Comparison of ENCODE assay signal across 8 mouse cellular contexts in the genomic region with DNA sequence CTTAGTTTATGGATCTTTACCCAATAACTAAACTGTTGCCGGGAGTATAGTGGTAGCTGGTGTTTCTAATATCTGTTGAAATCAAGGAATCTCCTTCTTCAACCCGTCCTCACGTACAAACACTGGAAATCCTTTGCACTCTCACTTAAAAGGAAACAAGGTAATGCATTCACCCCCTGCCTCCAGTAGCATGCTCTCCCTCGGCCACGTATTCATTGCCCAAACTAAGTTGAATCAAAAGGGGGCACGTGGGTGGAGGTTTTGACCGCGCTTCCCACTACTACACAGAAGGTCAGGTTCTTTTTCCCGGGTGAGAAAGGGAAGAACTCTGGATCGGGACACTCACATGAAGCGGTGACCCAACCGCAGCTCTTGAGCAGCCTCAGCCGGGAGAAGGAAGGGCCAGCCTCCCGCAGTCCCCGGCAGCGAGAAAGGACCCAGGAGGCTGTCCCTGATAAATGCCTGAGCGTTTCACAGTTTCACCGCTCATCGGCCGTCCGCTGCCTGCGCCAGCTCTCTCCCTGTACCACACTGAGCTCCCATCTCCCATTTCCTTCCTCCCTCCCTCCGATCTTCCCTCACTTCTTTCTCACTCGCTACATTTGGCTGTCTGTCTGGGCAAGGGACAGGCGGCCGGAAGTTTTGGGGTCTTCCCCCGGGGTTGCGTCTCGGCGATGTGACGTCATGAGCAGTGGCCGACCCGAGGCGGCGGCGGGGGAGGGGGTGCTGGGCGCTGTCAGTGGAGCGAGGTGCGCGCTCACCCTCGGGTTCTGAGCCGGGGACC. TPM values are rescaled to one million over a fixed set of nuclear protein-coding genes. Genes with fewer than 3 reads are reported as not detected.
A peak's percentile ranks its signal among the peaks of the same experiment; 100 is the strongest.
DNase-seq lines count a peak whose midpoint lies in the region; ATAC-seq and TF ChIP-seq lines count a peak whose summit lies in the region.

Tbck (plus strand) TSS at position 698 of the 784 bp plus-strand sequence.

- no peaks in the 10 kb centered on the region for H3K9me3 ChIP-seq in CH12.LX (replicated peaks; ENCODE audit: low read length)
- H3K9me3 ChIP-seq in forebrain, embryonic 11.5 days (ENCODE audit: control insufficient read depth, low read length): no peaks in the 10 kb centered on the region
- H3K9me3 ChIP-seq in heart, embryonic 16.5 days (replicated peaks; ENCODE audit: control insufficient read depth, low read length): no peaks in the 10 kb centered on the region
- no peaks in the 10 kb centered on the region for H3K9me3 ChIP-seq in liver, embryonic 15.5 days (replicated peaks)
- no peaks in the 10 kb centered on the region for H3K9me3 ChIP-seq in neural tube, embryonic 12.5 days

- TF ChIP-seq CTCF in CH12.LX (conservative IDR thresholded peaks at IDR 0.05 in 1 of 2, IDR thresholded peaks at IDR 0.05 in 1 of 2; ENCODE audit: low read depth in 2 of 2, low read length in 2 of 2): peak in 1 of 2 experiments; percentile 31; a peak in 2 of 4 replicates

- no peaks in the 10 kb centered on the region for H3K27me3 ChIP-seq in CH12.LX (replicated peaks)
- no peaks in the 10 kb centered on the region for H3K27me3 ChIP-seq in forebrain, embryonic 11.5 days (ENCODE audit: control insufficient read depth, insufficient read depth, low read length)
- H3K27me3 ChIP-seq in heart, embryonic 16.5 days (ENCODE audit: control insufficient read depth, insufficient read depth, low read length): no peaks in the 10 kb centered on the region
- H3K27me3 ChIP-seq in liver, embryonic 15.5 days: no peaks in the 10 kb centered on the region
- no peaks in the 10 kb centered on the region for H3K27me3 ChIP-seq in neural tube, embryonic 12.5 days (replicated peaks)

- dilution Hi-C loops in CH12.LX (cut with MboI; ENCODE audit: extremely low pct_ligation_motif_present, extremely low pct_unique_long_range_greater_than_20kb, low sequenced_read_pairs): no loop called here

- H3K4me2 ChIP-seq in CH12.LX (ENCODE audit: insufficient read depth, low read depth, poor library complexity, severe bottlenecking): peak within 1 kb of the TSS; percentile 100
- H3K4me2 ChIP-seq in forebrain, embryonic 11.5 days (ENCODE audit: low read depth, low read length, severe bottlenecking): peak within 1 kb of the TSS; percentile 64
- peak within 1 kb of the TSS; percentile 88 for H3K4me2 ChIP-seq in heart, embryonic 16.5 days (ENCODE audit: low read depth, low read length)
- H3K4me2 ChIP-seq in liver, embryonic 15.5 days: peak within 1 kb of the TSS; percentile 67
- H3K4me2 ChIP-seq in neural tube, embryonic 12.5 days (replicated peaks): peak within 1 kb of the TSS; percentile 80

- H3K27ac ChIP-seq in CH12.LX (ENCODE audit: insufficient read depth, low read depth): peak within 1 kb of the TSS; percentile 45
- H3K27ac ChIP-seq in forebrain, embryonic 11.5 days (ENCODE audit: low read depth, low read length): peak within 1 kb of the TSS; percentile 85
- peak within 1 kb of the TSS; percentile 90 for H3K27ac ChIP-seq in heart, embryonic 16.5 days (ENCODE audit: low read length)
- H3K27ac ChIP-seq in liver, embryonic 15.5 days (replicated peaks): peak within 1 kb of the TSS; percentile 89
- H3K27ac ChIP-seq in neural tube, embryonic 12.5 days: no peak within 1 kb of the TSS; the same call in 1 of the 2 replicates

- peaks cover 40% of the 10 kb centered on the region for H3K79me2 ChIP-seq in CH12.LX (replicated peaks; ENCODE audit: control insufficient read depth, extremely low read depth, insufficient read depth, poor library complexity, severe bottlenecking)

- 1% methylated on average over 42 of the region's 42 CpGs for WGBS in forebrain, embryonic 11.5 days
- WGBS in heart, embryonic 16.5 days: under 1% methylated on average over 41 of the region's 42 CpGs
- WGBS in liver, embryonic 15.5 days (ENCODE audit: insufficient replicate concordance): under 1% methylated on average over 42 of the region's 42 CpGs
- under 1% methylated on average over 42 of the region's 42 CpGs for WGBS in neural tube, embryonic 12.5 days

- peak; percentile 98 for DNase-seq in CH12.LX (ENCODE audit: extremely low read depth)
- peak; percentile 87 for DNase-seq in c-Kit-positive CD71-positive TER-119-negative erythroid progenitor cells, embryonic 14.5 days (ENCODE audit: low read depth)
- peak; percentile 96 for DNase-seq in forebrain, embryonic 11.5 days (ENCODE audit: low spot score)
- DNase-seq in kidney, postnatal 36 days: peak; percentile 94 to 96
- peak; percentile 88 for DNase-seq in telencephalon, adult 2 months (ENCODE audit: low read depth, low spot score)

- H3K4me1 ChIP-seq in CH12.LX (ENCODE audit: control insufficient read depth in 1 of 2, insufficient read depth in 2 of 2): peaks cover 5 to 33% of the 10 kb centered on the region in 2 experiments
- H3K4me1 ChIP-seq in forebrain, embryonic 11.5 days (replicated peaks; ENCODE audit: control insufficient read depth, insufficient read depth, low read length): 0 out of 2 replicates have a peak, but pooled peaks cover 2% of the 10 kb centered on the region
- peaks cover 13% of the 10 kb centered on the region for H3K4me1 ChIP-seq in heart, embryonic 16.5 days (ENCODE audit: control insufficient read depth, insufficient read depth, low read length)
- H3K4me1 ChIP-seq in liver, embryonic 15.5 days (replicated peaks): peaks cover 16% of the 10 kb centered on the region
- H3K4me1 ChIP-seq in neural tube, embryonic 12.5 days: peaks cover 11% of the 10 kb centered on the region

- in situ Hi-C loops in CH12.LX (cut with MboI; ENCODE audit: low pct_ligation_motif_present, low pct_unique_long_range_greater_than_20kb, low sequenced_read_pairs): loop anchor here (25.0 kb wide), 1 partner anchor 471 kb away; no protein-coding TSS in a partner anchor

- peak; percentile 98 for ATAC-seq in forebrain, embryonic 11.5 days (replicated peaks; ENCODE audit: low FRiP score)
- ATAC-seq in heart, embryonic 16.5 days (replicated peaks; ENCODE audit: extremely low read depth, insufficient read depth, low FRiP score): peak; percentile 98
- ATAC-seq in liver, embryonic 15.5 days (ENCODE audit: insufficient read depth): peak; percentile 96
- ATAC-seq in neural tube, embryonic 12.5 days (ENCODE audit: low FRiP score, low read depth): peak; percentile 97

- peak; percentile 89 for TF ChIP-seq POLR2A in CH12.LX (IDR thresholded peaks at IDR 0.05; ENCODE audit: low read depth, low read length)

- no peak; the same call in 1 of the 2 replicates for TF ChIP-seq RAD21 in CH12.LX (IDR thresholded peaks at IDR 0.05; ENCODE audit: low read depth, low read length)

- peak within 1 kb of the TSS; percentile 56 to 88 (median 83) for H3K4me3 ChIP-seq in CH12.LX (replicated peaks in 1 of 3; ENCODE audit: low read depth in 2 of 3, low read length in 2 of 3, poor library complexity in 1 of 3)
- peak within 1 kb of the TSS; percentile 79 for H3K4me3 ChIP-seq in forebrain, embryonic 11.5 days (ENCODE audit: low read depth, low read length)
- peak within 1 kb of the TSS; percentile 82 for H3K4me3 ChIP-seq in heart, embryonic 16.5 days (ENCODE audit: low read length)
- H3K4me3 ChIP-seq in liver, embryonic 15.5 days (replicated peaks): peak within 1 kb of the TSS; percentile 89
- peak within 1 kb of the TSS; percentile 75 for H3K4me3 ChIP-seq in neural tube, embryonic 12.5 days

- TF ChIP-seq EP300 in CH12.LX (IDR thresholded peaks at IDR 0.05; ENCODE audit: low read length): no peak

- H3K9ac ChIP-seq in CH12.LX (ENCODE audit: insufficient read depth, low read depth): peak within 1 kb of the TSS; percentile 91
- H3K9ac ChIP-seq in forebrain, embryonic 11.5 days (ENCODE audit: low read length): peak within 1 kb of the TSS; percentile 90
- H3K9ac ChIP-seq in heart, embryonic 16.5 days (ENCODE audit: low read length): peak within 1 kb of the TSS; percentile 95
- peak within 1 kb of the TSS; percentile 78 for H3K9ac ChIP-seq in liver, embryonic 15.5 days
- peak within 1 kb of the TSS; percentile 75 for H3K9ac ChIP-seq in neural tube, embryonic 12.5 days

- H3K36me3 ChIP-seq in CH12.LX (replicated peaks in 1 of 2; ENCODE audit: control insufficient read depth in 1 of 2, insufficient read depth in 1 of 2, low read length in 1 of 2): peaks cover 14 to 30% of the 10 kb centered on the region in 2 experiments
- H3K36me3 ChIP-seq in forebrain, embryonic 11.5 days (ENCODE audit: control insufficient read depth, insufficient read depth, low read length): no peaks in the 10 kb centered on the region
- peaks cover 5% of the 10 kb centered on the region for H3K36me3 ChIP-seq in heart, embryonic 16.5 days (ENCODE audit: control insufficient read depth, insufficient read depth)
- peaks cover 4% of the 10 kb centered on the region; the same call in 1 of the 2 replicates for H3K36me3 ChIP-seq in liver, embryonic 15.5 days (replicated peaks)
- H3K36me3 ChIP-seq in neural tube, embryonic 12.5 days: no peaks in the 10 kb centered on the region

TF ChIP-seq in CH12.LX, 34 proteins besides CTCF, POLR2A, EP300 and RAD21 (continues in another document):
- TF ChIP-seq ELF1 (IDR thresholded peaks at IDR 0.05; ENCODE audit: low read depth, low read length) (peak; percentile 92), TBP (conservative IDR thresholded peaks at IDR 0.05; ENCODE audit: low read depth, low read length) (peak; percentile 84; the same call in 1 of the 2 replicates), PAX5 (IDR thresholded peaks at IDR 0.05; ENCODE audit: low read length) (no peak), IRF4 (IDR thresholded peaks at IDR 0.05; ENCODE audit: low read depth, low read length) (peak; percentile 87), MAX (IDR thresholded peaks at IDR 0.05; ENCODE audit: low read length) (peak; percentile 100), MAFK (IDR thresholded peaks at IDR 0.05; ENCODE audit: insufficient replicate concordance, low read length) (no peak), ETS1 (conservative IDR thresholded peaks at IDR 0.05; ENCODE audit: low read depth, low read length) (no peak), SMC3 (IDR thresholded peaks at IDR 0.05; ENCODE audit: low read depth, low read length) (no peak), MXI1 (IDR thresholded peaks at IDR 0.05; ENCODE audit: low read depth, low read length) (peak; percentile 80), TCF12 (IDR thresholded peaks at IDR 0.05; ENCODE audit: low read depth, low read length) (peak; percentile 62), JUND (conservative IDR thresholded peaks at IDR 0.05; ENCODE audit: low read depth, low read length) (no peak; the same call in 1 of the 2 replicates), UBTF (IDR thresholded peaks at IDR 0.05; ENCODE audit: low read depth, low read length) (peak; percentile 62; the same call in 1 of the 2 replicates), USF1 (IDR thresholded peaks at IDR 0.05; ENCODE audit: low read depth, low read length) (no peak)

RNA-seq across cellular contexts. Expression of gene Tbck, which starts in this region (rescaled TPM):
- 16.9 and 18.7 TPM in 2 replicates for total RNA-seq in CH12.LX (2012; rRNA removed)
- 13.7 and 14.5 TPM in 2 replicates for total RNA-seq in CH12.LX (2014; rRNA removed)
- 7.4 and 9.2 TPM in 2 replicates for polyA plus RNA-seq in CH12.LX (2012; ENCODE audit: insufficient read length, low read depth)
- 22.7 and 25.5 TPM in 2 replicates for polyA plus RNA-seq in forebrain, embryonic 11.5 days (2014; fragmentation: Nextera tagmentation; extraction: Ambion mirVana)
- polyA plus RNA-seq in heart, embryonic 16.5 days (2015; fragmentation: Nextera tagmentation; extraction: Ambion mirVana): 13.1 and 14.5 TPM in 2 replicates
- polyA plus RNA-seq in liver, embryonic 15.5 days (2015; fragmentation: Nextera tagmentation; extraction: Ambion mirVana): 4.3 and 4.6 TPM in 2 replicates
- polyA plus RNA-seq in neural tube, embryonic 12.5 days (2016; fragmentation: Nextera tagmentation; extraction: Ambion mirVana): 29.9 and 31.5 TPM in 2 replicates
